Mouse (Mus musculus) MEL (cell line): Measurements from ENCODE around the gene Naa35.

ENCODE experiments used
- EP300 ChIP-seq, 2 experiments: IDR thresholded peaks; 2 replicates each; pipeline ENCODE4 v1.6.1; 2011; ENCODE audit warnings: improper control_type of control experiment in 2 of 2, low read length in 2 of 2, low read depth in 1 of 2, mild to moderate bottlenecking in 1 of 2
- GATA1 ChIP-seq: IDR thresholded peaks from 2 replicates; pipeline ENCODE4 v1.6.1; 2011; ENCODE audit warnings: low read depth, low read length, improper control_type of control experiment
- HCFC1 ChIP-seq: IDR thresholded peaks from 2 replicates; pipeline ENCODE4 v1.6.1; 2012; ENCODE audit warnings: low read depth, mild to moderate bottlenecking, inconsistent platforms, low read length, improper control_type of control experiment, moderate library complexity
- POLR2AphosphoS5 ChIP-seq: IDR thresholded peaks from 2 replicates; pipeline ENCODE4 v1.6.1; 2012; ENCODE audit warnings: low read depth, borderline replicate concordance, mild to moderate bottlenecking, inconsistent platforms, low read length, moderate library complexity, mixed read lengths

- TF ChIP-seq POLR2AphosphoS5 = no peak
- no peak for TF ChIP-seq GATA1
- TF ChIP-seq EP300 (IDR thresholded peaks at IDR 0.05; ENCODE audit: low read depth in 1 of 2, low read length in 2 of 2) = no peak
- TF ChIP-seq HCFC1 = no peak
Observed at GRCm38 (mm10) chr13:59564505-59564904, 20.6 kb upstream of the Naa35 start.
